Mouse (Mus musculus): ENCODE data around the gene Gnl3. TPM values are rescaled to one million over a fixed set of nuclear protein-coding genes. Genes with fewer than 3 reads are reported as not detected.

Gene Gnl3
- 10 to 100 TPM; 40.3 to 53.7 (median 51.7) TPM for total RNA-seq (2022)

GRCm38 (mm10) chr14:31018860-31019291 is at the start of gene Gnl3, which contains the start of gene Pbrm1:
Gene Gnl3 (minus strand): TSS chr14:31019152.
Gene Pbrm1 (plus strand): TSS chr14:31019138.
- peak; percentile 93 to 97 for DNase-seq (ENCODE audit: low spot score in 2 of 2)

DNA sequence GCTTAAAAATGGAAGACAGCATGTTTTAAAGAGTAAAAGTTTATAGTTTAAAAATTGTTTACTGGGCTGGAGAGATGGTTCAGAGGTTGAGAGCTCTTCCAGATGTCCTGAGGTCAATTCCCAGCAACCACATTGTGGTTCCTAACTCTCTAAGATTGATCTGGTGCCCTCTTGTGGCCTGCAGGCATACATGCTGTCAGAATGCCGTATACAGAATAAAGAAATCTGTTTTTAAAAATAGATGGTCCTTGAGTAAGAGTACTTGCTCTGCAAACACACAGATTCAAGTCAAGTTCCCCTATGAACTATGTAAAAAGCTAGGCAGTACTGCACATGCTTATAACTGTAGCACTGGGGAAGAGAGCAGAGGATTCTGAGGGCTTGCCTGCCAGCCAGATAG is 43.3 kb upstream of the Gnl3 start:
- DNase-seq (ENCODE audit: low spot score in 2 of 2), result no peak

DNA sequence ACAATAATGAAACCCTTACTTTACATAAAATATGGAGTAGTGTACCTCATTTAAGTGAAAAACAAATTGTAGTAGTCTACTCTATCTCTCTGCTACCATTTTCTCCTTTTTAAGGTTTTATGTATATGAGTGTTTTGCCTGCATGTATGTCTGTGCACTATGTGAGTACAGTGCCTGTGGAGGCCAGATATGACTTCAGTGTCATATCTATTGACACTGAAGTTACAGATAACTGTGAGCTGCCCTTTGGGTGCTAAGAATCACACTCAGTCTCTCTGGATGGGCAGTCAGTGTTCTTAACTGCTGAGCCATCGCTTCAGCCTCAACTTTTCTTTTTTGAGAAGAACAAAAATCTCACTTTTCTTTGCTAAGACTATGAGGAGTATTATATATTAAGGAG is 26.9 kb upstream of the Gnl3 start:
- no peak for DNase-seq (ENCODE audit: low spot score in 2 of 2)

DNA sequence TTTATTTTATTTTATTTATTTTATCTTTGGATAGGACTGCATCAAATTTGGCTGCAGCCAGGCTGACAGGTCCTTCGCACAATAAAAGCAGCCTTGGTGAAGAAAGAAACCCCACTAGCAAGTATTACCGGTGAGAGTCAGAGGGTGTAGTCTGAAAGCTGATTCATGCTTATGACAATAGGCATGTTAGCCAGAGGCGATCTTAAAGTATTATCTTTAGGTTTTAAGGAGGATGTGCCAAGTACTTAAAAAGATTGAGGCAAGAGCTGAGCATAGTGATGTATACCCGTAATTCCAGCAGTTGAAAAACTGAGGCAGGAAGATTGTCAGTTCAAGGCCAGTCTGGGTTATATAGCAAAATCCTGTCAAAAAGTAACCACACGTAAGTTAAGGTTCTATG is 26.3 kb upstream of the Gnl3 start:
- no peak for DNase-seq (ENCODE audit: low spot score in 2 of 2)

- no peak for DNase-seq (ENCODE audit: low spot score in 2 of 2)
Observed at GRCm38 (mm10) chr14:31025785-31026184, 6.8 kb upstream of the Gnl3 start.

- no peak for DNase-seq (ENCODE audit: low spot score in 2 of 2)
Observed at GRCm38 (mm10) chr14:31022579-31022978, 3.6 kb upstream of the Gnl3 start.

- DNase-seq (ENCODE audit: low spot score in 2 of 2), result no peak
Observed at GRCm38 (mm10) chr14:31019331-31020205, 616 bp upstream of the Gnl3 start.

GRCm38 (mm10) chr14:31017854-31018253 is 1.1 kb downstream of the Gnl3 start:
- DNase-seq (ENCODE audit: low spot score in 2 of 2), result no peak

DNA sequence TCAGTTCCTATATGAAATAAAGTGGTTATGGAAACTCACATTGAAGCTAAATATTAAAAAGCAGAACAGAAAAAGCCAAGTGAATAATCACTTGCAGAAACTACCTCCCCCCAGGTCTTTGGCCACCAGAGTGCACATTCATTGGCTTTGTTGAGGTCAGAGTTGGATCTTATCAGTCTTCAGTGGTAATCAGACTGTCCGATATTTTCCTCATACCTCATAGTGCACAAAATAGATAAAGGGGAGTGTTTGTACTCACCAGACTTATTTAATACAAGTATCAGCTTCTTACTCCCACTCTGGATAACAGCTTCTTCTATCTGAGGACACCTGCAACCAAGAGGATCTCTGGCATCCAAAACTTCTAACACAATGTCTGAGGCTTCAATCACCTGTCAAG is 2.9 kb downstream of the Gnl3 start:
- no peak for DNase-seq (ENCODE audit: low spot score in 2 of 2)

- DNase-seq (ENCODE audit: low spot score in 2 of 2), result no peak
Observed at GRCm38 (mm10) chr14:31013928-31014327, 5.0 kb downstream of the Gnl3 start.

DNA sequence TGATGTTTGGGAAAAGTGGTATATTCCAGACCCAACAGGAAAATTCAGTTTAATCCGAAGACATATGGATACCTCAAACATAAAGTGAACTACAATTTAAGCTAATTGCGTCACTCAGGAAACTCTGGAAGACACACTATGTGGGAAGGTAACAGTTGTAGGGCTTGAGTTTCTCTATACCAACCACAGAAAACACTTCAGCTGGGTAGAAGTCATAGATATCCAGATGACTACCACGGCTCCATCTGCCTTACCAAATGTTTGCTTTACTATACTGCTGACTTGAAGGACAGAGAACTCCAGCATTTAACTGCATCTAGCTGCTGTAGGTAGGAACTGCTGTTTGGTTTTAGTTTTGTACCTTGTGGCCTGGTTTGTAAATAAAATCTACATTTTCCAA is 7.4 kb downstream of the Gnl3 start:
- DNase-seq (ENCODE audit: low spot score in 2 of 2), result peak in 1 of 2 experiments; percentile 23

- no peak for DNase-seq (ENCODE audit: low spot score in 2 of 2)
Observed at GRCm38 (mm10) chr14:31006779-31007178, 12.2 kb downstream of the Gnl3 start.

DNA sequence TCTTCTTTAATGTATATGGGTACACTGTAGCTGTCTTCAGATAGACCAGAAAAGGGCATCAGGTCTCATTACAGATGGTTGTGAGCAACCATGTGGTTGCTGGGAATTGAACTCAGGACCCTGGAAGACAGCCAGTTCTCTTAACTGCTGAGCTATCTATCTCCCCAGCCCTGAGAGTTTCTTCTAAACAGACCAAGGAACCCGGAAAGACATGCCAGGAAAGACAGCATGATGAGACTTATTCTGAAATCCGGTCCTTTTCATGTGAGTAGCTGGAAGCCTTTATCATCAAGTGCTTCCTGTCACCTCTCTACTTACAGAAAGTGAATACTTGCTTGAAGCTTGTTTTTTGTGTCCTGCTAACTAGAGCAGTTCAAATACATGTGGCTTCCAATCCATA is 14.4 kb downstream of the Gnl3 start:
- DNase-seq (ENCODE audit: low spot score in 2 of 2), result no peak

DNA sequence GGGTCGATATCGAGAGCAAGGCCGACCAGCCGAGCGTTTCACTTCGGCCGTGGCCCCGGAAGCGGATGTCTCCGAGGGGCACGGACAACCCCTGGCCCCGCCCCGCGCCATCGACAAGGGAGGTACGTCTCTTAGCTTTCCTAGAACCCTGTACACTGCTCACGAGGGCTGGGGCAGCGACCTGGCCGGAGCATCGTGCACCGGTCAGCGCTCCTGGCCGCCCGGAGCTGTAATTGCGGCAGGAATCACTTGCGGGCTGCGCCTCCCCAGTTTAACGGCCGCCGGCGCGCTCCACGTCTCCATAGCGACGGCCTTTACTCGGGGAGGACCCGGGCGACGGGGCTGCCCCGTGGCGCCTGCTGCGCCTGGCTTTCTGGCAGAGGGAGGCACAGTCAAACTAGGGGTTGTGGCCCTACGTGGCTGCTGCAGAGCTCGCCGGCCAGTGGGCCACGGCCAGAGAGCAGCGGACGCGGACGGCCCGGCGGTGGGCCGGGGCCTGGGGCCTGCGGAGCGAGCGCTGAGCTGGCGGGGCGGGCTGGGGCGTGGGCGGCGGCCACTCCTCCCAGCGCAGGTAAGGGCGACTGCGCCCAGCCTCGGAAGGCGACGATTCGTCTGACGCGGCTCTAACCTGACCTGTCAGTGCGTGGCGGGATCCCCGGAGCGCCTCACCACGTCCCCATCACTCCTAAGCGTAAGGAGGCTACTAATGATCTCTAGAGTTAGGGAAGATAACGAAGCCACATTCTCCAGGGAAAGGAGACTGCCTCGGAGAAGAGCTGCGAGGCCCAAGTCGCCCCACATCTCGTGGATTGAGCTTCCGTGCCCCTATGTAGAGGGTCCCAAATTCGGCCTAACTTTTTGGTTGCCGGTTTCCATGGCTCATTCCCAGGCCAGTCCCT is 17.4 kb downstream of the Gnl3 start, which contains the start of the genes Glt8d1 and Spcs1:
TSS of gene Glt8d1 (plus strand) at position 94 of the 899 bp plus-strand sequence.
TSS of gene Spcs1 (minus strand) at position 366 of the 899 bp plus-strand sequence.
- peak; percentile 76 to 85 for DNase-seq (ENCODE audit: low spot score in 2 of 2)

- no peak for DNase-seq (ENCODE audit: low spot score in 2 of 2)
Observed at GRCm38 (mm10) chr14:31000816-31001306, 18.1 kb downstream of the Gnl3 start.

- no peak for DNase-seq (ENCODE audit: low spot score in 2 of 2)
Observed at GRCm38 (mm10) chr14:31000356-31000755, 18.6 kb downstream of the Gnl3 start.

- DNase-seq (ENCODE audit: low spot score in 2 of 2), result no peak
Observed at GRCm38 (mm10) chr14:30996417-30996816, 22.5 kb downstream of the Gnl3 start.

GRCm38 (mm10) chr14:30976222-30976621 is 42.7 kb downstream of the Gnl3 start:
- no peak for DNase-seq (ENCODE audit: low spot score in 2 of 2)

DNA sequence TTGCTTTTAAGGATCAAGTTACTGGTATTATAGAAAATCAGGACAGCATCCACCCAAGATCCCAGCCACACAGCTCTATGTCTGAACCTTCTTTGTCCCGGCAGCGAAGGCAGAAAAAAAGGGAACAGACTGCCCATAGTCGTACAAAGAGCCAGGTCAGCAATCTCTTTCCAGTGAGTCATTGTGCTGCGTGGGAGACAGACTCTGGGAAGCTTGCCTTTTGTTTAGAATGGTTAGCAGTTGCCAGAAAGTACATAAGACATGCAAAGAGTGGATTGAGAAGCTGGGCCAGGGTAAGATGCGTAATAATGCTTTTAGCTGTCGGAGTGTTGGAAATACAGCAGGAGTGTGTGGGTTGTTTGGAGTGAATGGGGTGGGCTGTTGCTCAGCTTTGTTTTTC is 44.7 kb downstream of the Gnl3 start:
- peak; percentile 62 to 72 for DNase-seq (ENCODE audit: low spot score in 2 of 2)
